Mouse (Mus musculus): ENCODE data around the gene Notch2.

- TF ChIP-seq POLR2A (IDR thresholded peaks at IDR 0.05; ENCODE audit: low read depth, low read length) (no peak), CTCF (conservative IDR thresholded peaks at IDR 0.05; ENCODE audit: insufficient read depth, insufficient read length, low read depth, low read length) (peak; percentile 73)
Observed at GRCm38 (mm10) chr3:98099287-98099686, 86.0 kb downstream of the Notch2 start.

Data from kidney, adult 2 months (tissue).